Mouse (Mus musculus): ENCODE results near the gene Dgkg. TPM values are rescaled to one million over a fixed set of nuclear protein-coding genes. Genes with fewer than 3 reads are reported as not detected.
A peak's percentile ranks its signal among the peaks of the same experiment; 100 is the strongest.

Gene Dgkg
- polyA plus RNA-seq (2015; fragmentation: Nextera tagmentation; extraction: Ambion mirVana): 0.96 and 1.2 TPM in 2 replicates

DNA sequence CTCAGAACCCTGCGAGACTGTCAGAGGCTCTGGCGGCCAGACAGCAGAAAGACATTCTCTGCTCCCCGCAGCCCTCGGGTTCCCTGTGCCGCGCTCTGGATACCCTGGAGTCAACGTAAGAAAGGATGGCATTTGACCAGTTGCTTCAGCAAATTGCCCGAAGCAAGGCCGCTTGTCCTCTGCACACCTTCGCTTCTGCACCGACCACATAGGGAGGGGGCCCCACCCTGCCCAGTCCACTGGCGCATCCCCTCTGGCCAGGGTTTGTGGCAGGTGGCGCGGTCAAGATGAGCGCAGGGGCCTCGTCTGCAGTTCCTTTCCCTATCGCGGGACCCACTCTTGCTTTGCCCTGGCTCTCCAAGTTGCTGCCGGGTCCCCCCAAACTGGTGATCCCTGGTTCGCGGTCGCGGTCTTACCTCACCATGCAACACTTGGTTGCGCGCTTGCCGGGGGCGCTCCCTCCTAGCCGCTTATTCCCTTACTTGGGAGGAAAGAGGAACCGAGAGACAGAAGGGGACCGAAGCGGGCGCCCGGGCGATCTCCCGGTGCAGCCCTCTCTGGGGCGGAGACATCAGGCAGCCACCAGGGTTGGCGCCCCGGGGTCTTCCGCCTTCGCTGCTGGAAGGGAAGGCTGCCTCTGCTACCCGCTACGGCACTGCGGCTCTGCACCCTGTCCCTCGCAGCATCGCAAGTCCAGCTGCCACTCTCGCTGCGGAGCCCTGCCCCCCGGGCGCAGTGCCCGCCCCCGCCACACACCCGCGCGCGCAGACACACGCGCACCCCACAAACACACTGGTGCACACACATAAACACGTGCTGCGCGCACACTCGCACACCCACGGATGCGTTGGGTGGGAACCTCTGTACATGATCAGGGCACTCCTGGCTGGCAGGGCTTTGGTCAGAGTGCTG is at the start of gene Dgkg:
Dgkg (minus strand) TSS at position 689 of the 912 bp plus-strand sequence.
- Histone ChIP-seq H3K36me3 (ENCODE audit: insufficient read depth, low read length) (no peaks in the 10 kb centered on the region), H3K4me1 (ENCODE audit: insufficient read depth, low read depth, low read length) (peaks cover 3% of the 10 kb centered on the region; the same call in 1 of the 2 replicates), H3K4me3 (ENCODE audit: low read depth, low read length) (peak within 1 kb of the TSS; percentile 37), H3K27me3 (replicated peaks; ENCODE audit: insufficient read depth, low read length) (peaks cover 19% of the 10 kb centered on the region), H3K4me2 (replicated peaks; ENCODE audit: low read depth, low read length) (peak within 1 kb of the TSS; percentile 59), H3K9me3 (ENCODE audit: low read length) (no peaks in the 10 kb centered on the region), H3K27ac (ENCODE audit: low read length) (no peak within 1 kb of the TSS), H3K9ac (replicated peaks; ENCODE audit: low read depth) (no peak within 1 kb of the TSS)
- no peak for TF ChIP-seq CTCF (IDR thresholded peaks at IDR 0.05)
- no peak for TF ChIP-seq EP300 (IDR thresholded peaks at IDR 0.05)
- DNase-seq (ENCODE audit: low spot score): peak; percentile 17
- ATAC-seq: peak; percentile 33
- WGBS: 3% methylated on average over 56 of the region's 63 CpGs

DNA sequence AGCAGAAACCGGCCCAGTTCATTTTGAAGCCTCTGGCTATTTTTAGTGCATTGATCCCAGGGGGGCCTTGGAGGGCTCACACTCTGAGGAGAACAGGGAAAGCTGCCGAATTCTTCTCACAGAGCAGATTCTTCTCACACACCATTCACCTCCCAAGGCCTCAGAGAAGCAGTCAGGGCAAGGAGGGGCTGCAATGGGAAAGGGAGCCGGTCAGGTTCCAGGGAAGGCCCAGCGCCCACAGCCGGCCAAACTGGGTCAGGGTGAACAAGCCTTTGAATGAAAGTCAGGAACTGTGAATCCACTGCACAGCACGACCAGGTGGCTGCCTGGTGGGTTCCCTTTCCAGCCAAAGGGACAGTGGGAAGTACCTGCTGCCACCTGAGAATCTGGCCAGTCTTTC is 47.9 kb upstream of the Dgkg start:
- DNase-seq (ENCODE audit: low spot score) (no peak), ATAC-seq (no peak)
- Histone ChIP-seq H3K4me3 (ENCODE audit: low read depth, low read length) (no peak overlapping the region), H3K9me3 (ENCODE audit: low read length) (no peaks in the 10 kb centered on the region), H3K4me2 (replicated peaks; ENCODE audit: low read depth, low read length) (no peak overlapping the region), H3K4me1 (ENCODE audit: insufficient read depth, low read depth, low read length) (no peaks in the 10 kb centered on the region), H3K36me3 (ENCODE audit: insufficient read depth, low read length) (no peaks in the 10 kb centered on the region), H3K9ac (replicated peaks; ENCODE audit: low read depth) (no peak overlapping the region), H3K27me3 (replicated peaks; ENCODE audit: insufficient read depth, low read length) (no peaks in the 10 kb centered on the region), H3K27ac (ENCODE audit: low read length) (no peak overlapping the region)
- no peak for TF ChIP-seq CTCF (IDR thresholded peaks at IDR 0.05)
- no peak for TF ChIP-seq EP300 (IDR thresholded peaks at IDR 0.05)
- 50% methylated on average over 6 of the region's 6 CpGs for WGBS

DNA sequence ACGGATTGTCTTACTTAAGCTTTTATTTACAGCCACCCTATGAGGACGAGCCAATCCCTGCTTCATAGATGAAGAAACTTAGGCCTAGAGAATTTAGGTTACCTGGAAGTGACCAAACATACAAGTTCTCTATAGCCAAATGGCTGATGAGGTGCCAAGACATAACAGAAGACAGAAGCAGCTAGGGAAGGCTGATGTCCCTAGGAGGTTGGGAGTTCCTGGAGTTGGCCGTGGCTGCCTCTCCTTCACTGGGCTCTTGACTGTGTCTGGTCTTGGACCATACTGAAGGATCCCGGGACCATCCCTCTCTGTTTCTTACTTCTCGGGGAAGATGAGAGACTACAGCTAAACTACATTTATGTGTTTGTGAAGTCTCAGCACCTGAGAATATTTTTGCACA is 47.1 kb upstream of the Dgkg start:
- no peaks in the 10 kb centered on the region for H3K4me1 ChIP-seq (ENCODE audit: insufficient read depth, low read depth, low read length)
- DNase-seq (ENCODE audit: low spot score) (no peak), ATAC-seq (no peak)
- no peaks in the 10 kb centered on the region for H3K9me3 ChIP-seq (ENCODE audit: low read length)
- TF ChIP-seq EP300 (IDR thresholded peaks at IDR 0.05): no peak
- TF ChIP-seq CTCF (IDR thresholded peaks at IDR 0.05): no peak
- H3K9ac ChIP-seq (replicated peaks; ENCODE audit: low read depth): no peak overlapping the region
- H3K27me3 ChIP-seq (replicated peaks; ENCODE audit: insufficient read depth, low read length): no peaks in the 10 kb centered on the region
- H3K36me3 ChIP-seq (ENCODE audit: insufficient read depth, low read length): no peaks in the 10 kb centered on the region
- no peak overlapping the region for H3K27ac ChIP-seq (ENCODE audit: low read length)
- no peak overlapping the region for H3K4me2 ChIP-seq (replicated peaks; ENCODE audit: low read depth, low read length)
- WGBS: 83% methylated on average over 5 of the region's 5 CpGs
- H3K4me3 ChIP-seq (ENCODE audit: low read depth, low read length): no peak overlapping the region

DNA sequence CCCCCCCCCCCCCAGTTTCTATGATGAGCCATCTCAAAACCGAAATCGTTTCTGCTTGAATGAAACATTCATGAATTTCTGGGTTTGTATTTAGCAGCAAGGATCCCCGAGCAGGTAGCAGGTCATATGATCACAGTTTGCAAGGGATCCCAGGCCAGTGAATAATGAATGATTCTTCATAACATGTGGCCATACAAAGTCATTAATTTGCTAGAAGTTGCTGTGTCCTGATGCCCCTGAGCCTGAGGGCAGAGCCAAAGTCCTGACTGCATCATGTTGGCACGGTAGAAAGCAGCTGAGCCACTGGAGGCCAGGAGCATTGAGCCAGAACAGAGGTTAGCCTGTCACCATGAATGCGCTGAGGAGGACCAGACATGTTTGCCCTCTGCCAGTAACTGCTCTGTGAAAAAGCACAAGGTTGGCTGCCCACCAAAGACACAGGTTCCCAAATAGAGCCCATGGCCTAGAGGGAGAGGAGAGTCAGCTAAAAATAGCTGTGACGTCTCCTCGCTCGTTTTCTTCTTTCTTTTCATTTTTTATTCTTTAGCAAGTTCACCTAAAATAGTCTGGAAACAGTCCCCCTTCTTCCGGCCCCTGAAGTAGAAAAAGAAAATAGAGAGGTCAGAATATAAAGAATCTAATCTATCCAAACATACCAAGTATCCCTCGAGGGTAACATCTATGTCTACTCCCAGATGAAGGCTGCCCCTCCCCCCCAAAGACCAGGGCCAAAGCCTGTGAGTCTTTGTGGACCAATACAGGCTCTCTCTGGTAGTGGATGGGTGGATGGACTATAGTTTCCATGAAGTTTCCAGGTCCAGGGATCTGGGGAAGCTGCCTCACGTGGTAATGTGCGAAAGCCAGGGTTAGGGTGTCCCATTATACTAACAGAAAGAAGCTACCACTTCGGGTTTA is 42.1 kb upstream of the Dgkg start:
- H3K27me3 ChIP-seq (replicated peaks; ENCODE audit: insufficient read depth, low read length): no peaks in the 10 kb centered on the region
- no peak overlapping the region for H3K27ac ChIP-seq (ENCODE audit: low read length)
- H3K4me2 ChIP-seq (replicated peaks; ENCODE audit: low read depth, low read length): no peak overlapping the region
- H3K9me3 ChIP-seq (ENCODE audit: low read length): no peaks in the 10 kb centered on the region
- ATAC-seq (no peak), DNase-seq (ENCODE audit: low spot score) (no peak)
- no peaks in the 10 kb centered on the region for H3K36me3 ChIP-seq (ENCODE audit: insufficient read depth, low read length)
- no peaks in the 10 kb centered on the region for H3K4me1 ChIP-seq (ENCODE audit: insufficient read depth, low read depth, low read length)
- no peak overlapping the region for H3K4me3 ChIP-seq (ENCODE audit: low read depth, low read length)
- H3K9ac ChIP-seq (replicated peaks; ENCODE audit: low read depth): no peak overlapping the region
- 75% methylated on average over 13 of the region's 13 CpGs for WGBS
- TF ChIP-seq EP300 (IDR thresholded peaks at IDR 0.05) (no peak), CTCF (IDR thresholded peaks at IDR 0.05) (no peak)

DNA sequence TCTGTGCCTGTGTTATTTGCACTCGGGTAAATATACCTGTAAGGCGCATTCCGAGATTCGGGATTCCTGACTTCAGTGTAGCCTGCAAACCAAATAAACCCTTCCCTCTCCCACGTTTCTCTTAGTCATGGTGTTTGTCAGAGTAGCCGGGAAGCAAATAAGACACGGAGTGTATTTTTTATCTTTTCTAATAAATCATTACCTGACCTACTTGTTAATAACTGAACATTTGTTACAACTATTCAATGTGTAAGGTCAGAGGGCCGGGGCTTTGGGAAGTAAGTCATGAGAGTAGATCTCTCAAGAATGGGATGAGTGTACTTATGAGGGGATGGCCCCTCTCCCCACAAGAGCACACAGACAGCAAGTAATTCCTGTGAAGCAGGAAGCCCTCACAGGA is 41.1 kb upstream of the Dgkg start:
- ATAC-seq (no peak), DNase-seq (ENCODE audit: low spot score) (no peak)
- H3K4me1 ChIP-seq (ENCODE audit: insufficient read depth, low read depth, low read length): no peaks in the 10 kb centered on the region
- 53% methylated on average over 8 of the region's 8 CpGs for WGBS
- H3K27ac ChIP-seq (ENCODE audit: low read length): no peak overlapping the region
- no peaks in the 10 kb centered on the region for H3K36me3 ChIP-seq (ENCODE audit: insufficient read depth, low read length)
- no peak for TF ChIP-seq CTCF (IDR thresholded peaks at IDR 0.05)
- no peak for TF ChIP-seq EP300 (IDR thresholded peaks at IDR 0.05)
- H3K4me2 ChIP-seq (replicated peaks; ENCODE audit: low read depth, low read length): no peak overlapping the region
- H3K27me3 ChIP-seq (replicated peaks; ENCODE audit: insufficient read depth, low read length): no peaks in the 10 kb centered on the region
- H3K9ac ChIP-seq (replicated peaks; ENCODE audit: low read depth): no peak overlapping the region
- H3K4me3 ChIP-seq (ENCODE audit: low read depth, low read length): no peak overlapping the region
- H3K9me3 ChIP-seq (ENCODE audit: low read length): no peaks in the 10 kb centered on the region

- TF ChIP-seq EP300 (IDR thresholded peaks at IDR 0.05): no peak
- no peak for TF ChIP-seq CTCF (IDR thresholded peaks at IDR 0.05)
- no peaks in the 10 kb centered on the region for H3K27me3 ChIP-seq (replicated peaks; ENCODE audit: insufficient read depth, low read length)
- no peak overlapping the region for H3K9ac ChIP-seq (replicated peaks; ENCODE audit: low read depth)
- no peak for DNase-seq (ENCODE audit: low spot score)
- ATAC-seq: no peak
- WGBS: 87% methylated on average over 2 of the region's 2 CpGs
- no peaks in the 10 kb centered on the region for H3K4me1 ChIP-seq (ENCODE audit: insufficient read depth, low read depth, low read length)
- no peaks in the 10 kb centered on the region for H3K36me3 ChIP-seq (ENCODE audit: insufficient read depth, low read length)
- H3K4me2 ChIP-seq (replicated peaks; ENCODE audit: low read depth, low read length): no peak overlapping the region
- H3K27ac ChIP-seq (ENCODE audit: low read length): no peak overlapping the region
- H3K9me3 ChIP-seq (ENCODE audit: low read length): no peaks in the 10 kb centered on the region
- H3K4me3 ChIP-seq (ENCODE audit: low read depth, low read length): no peak overlapping the region
Observed at GRCm38 (mm10) chr16:22689622-22690021, 32.6 kb upstream of the Dgkg start.
